Mouse (Mus musculus): Measurements from ENCODE around the gene Ssx2ip.
"Not testable (repeated sequence)": the region's sequence is repeated elsewhere in the genome, so short reads cannot be mapped to it uniquely, and the experiment has no call there.

The Ssx2ip gene

GRCm38 (mm10) chr3:146399203-146399602 is 5.2 kb upstream of the Ssx2ip start:
- ATAC-seq (ENCODE audit: insufficient number of reproducible peaks, low FRiP score, low TSS enrichment), result no peak

- ATAC-seq (ENCODE audit: insufficient number of reproducible peaks, low FRiP score, low TSS enrichment), result 0 out of 2 replicates have a peak, but pooled peaks have one; percentile 3
Measured at GRCm38 (mm10) chr3:146403770-146404169, 672 bp upstream of the Ssx2ip start.

GRCm38 (mm10) chr3:146405213-146406006 is 968 bp downstream of the Ssx2ip start:
- no peak for ATAC-seq (ENCODE audit: insufficient number of reproducible peaks, low FRiP score, low TSS enrichment)

- no peak for ATAC-seq (ENCODE audit: insufficient number of reproducible peaks, low FRiP score, low TSS enrichment)
Measured at GRCm38 (mm10) chr3:146406007-146406341, 1.5 kb downstream of the Ssx2ip start.

GRCm38 (mm10) chr3:146407086-146407721 is 2.8 kb downstream of the Ssx2ip start:
- ATAC-seq (ENCODE audit: insufficient number of reproducible peaks, low FRiP score, low TSS enrichment), result no peak

- no peak for ATAC-seq (ENCODE audit: insufficient number of reproducible peaks, low FRiP score, low TSS enrichment)
Measured at GRCm38 (mm10) chr3:146410114-146410513, 5.7 kb downstream of the Ssx2ip start.

GRCm38 (mm10) chr3:146412008-146412407 is 7.6 kb downstream of the Ssx2ip start:
- peak; percentile 56 for ATAC-seq (ENCODE audit: insufficient number of reproducible peaks, low FRiP score, low TSS enrichment)

GRCm38 (mm10) chr3:146412480-146412879 is 8.0 kb downstream of the Ssx2ip start:
- ATAC-seq (ENCODE audit: insufficient number of reproducible peaks, low FRiP score, low TSS enrichment), result no peak

GRCm38 (mm10) chr3:146413016-146413415 is 8.6 kb downstream of the Ssx2ip start:
- ATAC-seq (ENCODE audit: insufficient number of reproducible peaks, low FRiP score, low TSS enrichment), result no peak

- ATAC-seq (ENCODE audit: insufficient number of reproducible peaks, low FRiP score, low TSS enrichment), result peak; percentile 81
Measured at GRCm38 (mm10) chr3:146413992-146414391, 9.6 kb downstream of the Ssx2ip start.

GRCm38 (mm10) chr3:146414555-146414954 is 10.1 kb downstream of the Ssx2ip start:
- ATAC-seq (ENCODE audit: insufficient number of reproducible peaks, low FRiP score, low TSS enrichment), result 0 out of 2 replicates have a peak, but pooled peaks have one; percentile 6

GRCm38 (mm10) chr3:146417873-146418272 is 13.4 kb downstream of the Ssx2ip start:
- ATAC-seq (ENCODE audit: insufficient number of reproducible peaks, low FRiP score, low TSS enrichment), result no peak

GRCm38 (mm10) chr3:146418901-146419300 is 14.5 kb downstream of the Ssx2ip start:
- no peak for ATAC-seq (ENCODE audit: insufficient number of reproducible peaks, low FRiP score, low TSS enrichment)

- no peak for ATAC-seq (ENCODE audit: insufficient number of reproducible peaks, low FRiP score, low TSS enrichment)
Measured at GRCm38 (mm10) chr3:146419534-146419933, 15.1 kb downstream of the Ssx2ip start.

GRCm38 (mm10) chr3:146419992-146420537 is 15.6 kb downstream of the Ssx2ip start:
- peak; percentile 56 for ATAC-seq (ENCODE audit: insufficient number of reproducible peaks, low FRiP score, low TSS enrichment)

- ATAC-seq (ENCODE audit: insufficient number of reproducible peaks, low FRiP score, low TSS enrichment), result no peak
Measured at GRCm38 (mm10) chr3:146421787-146422186, 17.3 kb downstream of the Ssx2ip start.

- ATAC-seq (ENCODE audit: insufficient number of reproducible peaks, low FRiP score, low TSS enrichment), result no peak
Measured at GRCm38 (mm10) chr3:146423710-146424109, 19.3 kb downstream of the Ssx2ip start.

GRCm38 (mm10) chr3:146424306-146424900 is 20.0 kb downstream of the Ssx2ip start:
- no peak for ATAC-seq (ENCODE audit: insufficient number of reproducible peaks, low FRiP score, low TSS enrichment)

- ATAC-seq (ENCODE audit: insufficient number of reproducible peaks, low FRiP score, low TSS enrichment), result no peak
Measured at GRCm38 (mm10) chr3:146425902-146426301, 21.5 kb downstream of the Ssx2ip start.

GRCm38 (mm10) chr3:146426489-146426888 is 22.0 kb downstream of the Ssx2ip start:
- ATAC-seq (ENCODE audit: insufficient number of reproducible peaks, low FRiP score, low TSS enrichment), result no peak

GRCm38 (mm10) chr3:146433063-146433462 is 28.6 kb downstream of the Ssx2ip start:
- ATAC-seq (ENCODE audit: insufficient number of reproducible peaks, low FRiP score, low TSS enrichment), result not testable (repeated sequence)
